Mouse (Mus musculus): ENCODE measurements around the gene Adgrd1.

DNA sequence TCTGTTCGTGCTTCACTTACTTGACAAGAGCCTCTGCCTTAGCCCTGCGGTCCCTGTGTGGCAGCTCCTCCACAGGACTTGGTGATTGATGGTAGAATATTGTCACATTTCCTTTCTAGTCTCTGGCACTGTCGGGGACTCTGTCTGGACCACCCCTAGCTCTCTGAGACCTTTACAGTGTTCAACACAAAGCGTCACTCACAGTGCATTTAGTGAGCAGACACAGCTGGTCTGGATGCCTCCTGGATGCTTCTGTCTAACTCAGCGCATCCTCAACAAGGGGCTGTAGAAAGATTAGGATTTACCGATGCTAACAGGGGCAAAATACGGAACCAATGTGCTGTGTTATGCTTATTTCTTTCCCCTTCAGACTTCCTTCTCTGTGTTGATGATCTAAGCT, 22.0 kb downstream of the Adgrd1 start:
- TF ChIP-seq POLR2A (IDR thresholded peaks at IDR 0.05; ENCODE audit: control insufficient read depth, extremely low read depth, insufficient read depth, low read length, poor library complexity) (no peak), CTCF (IDR thresholded peaks at IDR 0.05; ENCODE audit: borderline replicate concordance, control insufficient read depth, extremely low read depth, insufficient read depth, low read length, poor library complexity) (no peak)
